Mouse (Mus musculus) embryo, embryonic 10 days (tissue): ENCODE results near the gene C3.

Source experiments
- DNase-seq: peaks from one replicate; pipeline ENCODE4 v3.0.0-alpha.2; 2015; ENCODE audit warnings: low spot score

Gene C3

DNA sequence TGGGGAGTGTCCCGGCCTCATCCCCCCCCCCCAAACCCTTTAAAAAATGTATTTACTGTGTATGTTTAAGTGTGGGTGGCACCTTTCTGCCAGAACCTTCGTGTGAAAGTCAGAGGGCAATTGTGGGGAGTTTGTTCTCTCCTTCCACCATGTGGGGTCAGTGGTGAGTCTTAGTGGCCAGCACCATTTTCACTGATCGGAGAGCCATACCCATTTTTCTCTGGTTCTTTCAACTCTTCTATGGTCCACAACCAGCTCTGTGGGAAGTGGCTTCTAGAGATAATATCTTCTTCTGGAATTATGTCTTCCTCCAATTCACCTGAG is 8.1 kb downstream of the C3 start:
- peak; percentile 47 for DNase-seq

DNA sequence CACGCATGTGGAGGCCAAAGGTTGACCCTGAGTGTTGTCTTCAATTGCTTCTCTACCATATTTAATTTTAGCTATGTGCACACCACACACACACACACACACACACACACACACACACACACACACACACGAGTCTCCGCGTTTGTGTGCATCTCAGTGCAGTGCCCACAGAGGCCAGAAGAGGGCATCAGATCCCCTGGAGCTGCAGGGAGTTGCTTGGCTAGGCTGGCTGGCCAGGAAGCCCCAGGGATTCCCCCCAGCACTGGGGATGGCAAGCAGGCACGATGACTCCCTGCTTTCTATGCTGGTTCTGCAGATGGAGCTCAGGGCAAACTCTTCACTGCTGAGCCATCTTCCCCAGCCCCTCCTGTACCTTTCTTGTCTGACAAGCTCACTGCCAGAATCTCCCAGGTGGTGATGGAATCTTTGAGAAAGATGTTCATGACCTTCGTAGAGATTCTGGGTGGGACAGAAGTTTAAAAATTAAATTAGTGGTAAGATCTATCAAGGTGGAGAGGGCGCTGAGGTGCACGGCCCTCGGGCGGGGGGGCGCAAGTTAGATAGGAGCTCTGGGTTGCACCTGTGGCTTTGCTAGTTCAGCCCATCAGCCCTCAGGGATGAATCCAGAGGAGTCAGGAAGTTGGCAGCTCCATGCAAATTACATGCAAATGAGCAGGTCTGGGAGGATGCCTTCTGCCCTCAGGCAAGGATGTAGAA is 8.6 kb downstream of the C3 start:
- peak; percentile 67 for DNase-seq

DNA sequence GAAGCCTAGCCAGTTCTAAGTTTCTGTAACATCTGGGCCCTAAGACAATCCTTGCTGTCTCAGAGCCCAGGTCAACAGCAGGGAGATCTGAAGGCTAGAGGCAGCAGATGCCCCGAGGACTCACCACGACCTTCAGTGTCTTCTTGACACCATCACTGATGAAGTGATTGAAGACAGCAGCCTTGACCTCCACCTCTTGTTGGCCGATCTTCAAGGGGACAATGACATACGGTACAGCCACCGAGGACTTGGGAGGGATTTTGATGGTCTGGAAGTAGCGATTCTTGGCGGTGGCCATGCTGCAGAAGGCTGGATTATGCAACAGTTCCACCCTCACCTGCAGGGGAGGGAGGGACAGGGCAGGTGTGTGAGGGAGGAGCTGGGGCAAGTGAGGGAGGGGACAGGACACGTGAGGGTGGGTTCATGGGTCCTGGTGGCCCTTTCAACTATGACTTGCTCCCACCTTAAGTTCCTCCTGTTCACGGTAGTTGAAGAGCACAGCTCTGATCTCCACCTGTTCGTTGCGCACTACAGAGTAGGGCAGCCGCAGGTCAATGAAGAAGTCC is 9.5 kb downstream of the C3 start:
- DNase-seq = no peak

DNA sequence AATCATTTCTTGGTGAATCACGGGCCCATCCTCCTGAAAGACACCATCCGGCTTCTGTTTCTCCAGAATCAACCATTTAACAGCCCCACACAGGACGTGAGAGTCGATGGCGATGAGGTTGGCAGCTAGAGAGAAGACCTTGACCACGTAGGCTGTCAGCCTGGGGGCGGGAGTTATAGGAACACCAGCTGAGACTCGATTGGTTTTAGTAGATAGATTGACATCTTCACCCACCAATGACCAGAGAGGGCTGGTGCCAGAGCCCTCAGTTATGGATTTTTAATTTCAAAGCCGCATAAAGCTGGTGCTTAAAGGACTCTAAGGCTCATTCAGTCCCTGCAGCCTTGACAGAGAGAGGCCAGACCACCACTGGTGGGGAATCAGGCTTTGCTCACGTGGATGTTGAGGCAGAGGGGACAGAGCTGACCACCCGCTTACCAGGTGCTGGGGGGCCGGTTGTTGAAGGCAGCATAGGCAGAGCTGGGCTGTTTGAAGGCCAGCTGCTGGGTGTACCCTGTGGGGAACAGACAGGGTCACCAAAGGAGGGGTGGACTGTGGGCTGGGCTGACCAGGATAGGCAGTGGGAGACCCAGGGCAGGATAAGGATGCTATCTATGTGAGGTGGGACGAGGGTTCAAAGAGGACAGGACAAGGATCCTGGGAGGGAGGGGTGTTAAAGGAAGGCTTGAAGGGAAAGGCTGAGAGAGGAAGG is 13.1 kb downstream of the C3 start:
- peak; percentile 61 for DNase-seq

DNA sequence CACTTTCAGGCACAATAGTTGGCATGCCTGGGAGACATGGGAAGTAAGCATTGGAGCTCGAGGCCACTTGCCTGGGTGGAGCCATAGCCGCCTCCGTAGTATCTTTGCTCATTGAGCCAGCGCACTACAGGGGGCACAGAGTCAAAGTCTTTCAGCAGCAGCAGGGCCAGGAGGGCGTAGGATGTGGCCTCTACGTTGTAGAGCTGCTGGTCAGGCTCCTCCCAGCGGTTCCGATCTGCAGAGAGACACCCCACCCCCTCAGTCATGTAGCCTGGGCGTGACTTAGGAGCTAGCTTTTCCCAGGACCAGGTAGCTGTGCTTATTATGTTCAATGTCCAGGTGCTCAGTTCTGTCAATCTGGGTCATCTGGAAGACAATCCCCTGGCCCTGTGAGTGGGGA is 16.4 kb downstream of the C3 start:
- no peak for DNase-seq

DNA sequence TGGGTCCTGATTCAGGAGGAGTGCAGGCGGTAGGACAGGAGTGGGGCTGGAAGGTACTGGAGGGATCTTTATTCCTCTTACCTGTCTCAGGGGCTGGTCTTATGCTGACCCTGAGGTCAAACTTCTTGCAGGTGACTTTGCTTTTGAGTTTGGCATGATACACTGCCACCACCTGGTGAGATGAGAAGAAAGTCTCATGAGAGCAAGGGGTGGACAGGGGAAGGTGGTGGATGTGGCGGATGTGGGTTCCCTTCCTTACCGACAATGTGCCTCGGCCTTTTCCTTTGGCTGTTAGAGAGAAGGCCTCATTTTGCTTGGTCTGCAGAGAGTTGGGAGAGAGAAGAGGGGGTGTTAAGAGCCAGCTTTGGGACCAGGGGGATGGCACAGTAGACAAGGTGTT is 18.6 kb downstream of the C3 start:
- DNase-seq = no peak

DNA sequence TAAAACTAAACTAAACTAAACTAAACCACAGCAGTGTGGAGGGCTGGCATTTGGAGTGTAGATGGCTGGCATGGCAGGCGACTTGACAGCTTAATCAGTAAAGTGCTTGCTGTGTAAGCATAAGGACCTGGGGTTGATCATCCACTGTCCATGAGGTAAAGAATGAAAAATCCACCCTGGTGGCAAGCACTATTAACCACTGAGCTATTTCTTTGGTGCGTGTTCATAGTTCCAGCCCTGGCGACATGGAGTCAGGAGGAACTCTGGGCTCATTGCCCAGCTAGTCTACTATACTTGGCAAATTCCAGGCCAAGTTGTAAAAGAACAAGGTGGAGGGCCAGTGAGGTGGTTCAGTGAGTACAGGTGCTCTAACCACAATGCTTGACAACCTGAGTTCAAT is 20.0 kb downstream of the C3 start:
- DNase-seq = no peak

DNA sequence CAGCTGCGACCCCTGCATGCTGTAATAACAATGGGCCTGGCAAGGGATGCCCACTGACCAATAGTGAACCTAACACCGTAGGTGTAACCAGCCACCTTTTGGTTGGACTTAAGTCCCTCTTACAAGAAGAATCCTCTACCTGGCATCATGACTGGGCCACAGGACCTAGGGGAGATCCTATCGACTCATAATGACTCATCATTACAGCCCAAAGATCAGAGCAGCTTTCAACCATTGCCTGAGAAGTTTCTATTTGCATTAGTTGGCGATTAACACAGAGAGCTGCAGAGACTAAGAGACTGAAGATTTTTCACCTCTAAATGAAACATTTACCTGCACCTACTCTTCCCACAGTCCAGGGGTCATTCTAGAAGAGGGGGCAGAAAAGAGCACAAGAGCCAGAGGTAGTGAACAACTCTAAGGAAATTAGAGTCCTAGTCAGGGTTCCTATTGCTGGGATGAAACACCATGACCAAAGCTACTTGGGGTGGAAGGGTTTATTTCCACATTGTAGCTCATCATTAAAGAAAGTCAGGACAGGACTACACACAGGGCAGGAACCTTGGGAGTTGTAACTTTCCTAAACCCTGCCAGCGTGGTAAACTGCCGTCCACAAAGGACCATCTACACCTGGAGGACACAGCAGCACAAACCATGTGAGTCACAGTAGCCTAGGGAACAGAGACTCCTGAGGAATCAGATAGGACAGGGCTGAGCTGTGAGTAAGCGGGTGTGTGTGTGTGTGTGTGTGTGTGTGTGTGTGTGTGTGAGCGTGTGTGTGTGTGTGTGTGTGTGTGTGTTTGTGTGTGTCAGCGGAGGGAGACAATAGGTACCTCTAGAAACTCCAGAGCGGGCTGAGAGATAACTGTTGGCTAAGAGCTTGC is 25.9 kb downstream of the C3 start:
- DNase-seq = no peak

DNA sequence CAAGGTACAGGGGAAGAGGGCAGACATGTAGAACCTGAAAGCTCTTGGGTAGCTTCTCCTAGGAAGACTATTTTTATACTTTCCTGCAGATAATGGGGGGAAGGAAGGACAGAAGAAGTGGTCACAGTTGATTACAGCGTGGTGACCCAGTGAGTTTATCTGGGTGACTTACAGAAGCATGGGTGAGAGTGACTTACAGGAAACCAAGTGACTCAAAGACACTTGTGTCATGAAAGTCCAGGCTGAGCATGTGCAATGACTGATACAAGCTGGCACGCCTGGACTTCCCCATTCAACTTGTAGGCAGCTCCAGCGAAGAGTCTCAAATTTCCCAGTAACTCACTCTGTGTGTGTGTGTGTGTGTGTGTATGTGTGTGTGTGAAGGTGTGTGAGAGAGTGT is 29.7 kb downstream of the C3 start:
- DNase-seq = no peak

DNA sequence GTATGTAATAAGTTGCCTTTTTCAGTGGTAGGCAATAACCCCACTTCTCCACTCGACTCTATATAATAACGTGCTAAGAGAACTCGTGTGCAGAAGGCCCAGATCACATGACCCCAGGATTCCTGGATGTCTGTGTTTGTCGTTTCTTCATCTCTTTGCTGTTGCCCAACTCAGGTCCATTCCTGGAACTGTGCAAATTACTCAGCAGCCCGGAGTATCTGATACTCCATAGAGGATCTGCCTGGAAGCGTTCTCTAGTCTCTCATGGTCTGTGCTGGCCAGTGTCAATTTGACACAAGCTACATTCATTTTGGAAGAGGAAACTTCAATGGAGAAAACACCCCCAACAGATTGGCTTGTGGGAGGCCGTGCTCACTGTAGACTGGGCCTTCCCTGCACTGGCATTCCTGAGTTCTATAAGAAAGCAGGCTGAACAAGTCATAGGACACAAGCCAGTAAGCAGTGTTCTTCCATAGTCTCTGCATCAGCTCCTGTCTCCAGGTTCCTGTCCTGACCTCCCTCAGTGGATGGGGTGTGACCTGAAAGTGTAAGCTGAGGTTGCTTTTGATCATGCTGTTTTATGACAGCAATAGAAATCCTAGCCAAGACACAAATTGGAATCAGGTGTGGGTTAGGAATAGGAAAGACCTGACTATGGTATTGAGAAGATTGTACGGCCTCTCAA is 32.5 kb downstream of the C3 start:
- DNase-seq = no peak

DNA sequence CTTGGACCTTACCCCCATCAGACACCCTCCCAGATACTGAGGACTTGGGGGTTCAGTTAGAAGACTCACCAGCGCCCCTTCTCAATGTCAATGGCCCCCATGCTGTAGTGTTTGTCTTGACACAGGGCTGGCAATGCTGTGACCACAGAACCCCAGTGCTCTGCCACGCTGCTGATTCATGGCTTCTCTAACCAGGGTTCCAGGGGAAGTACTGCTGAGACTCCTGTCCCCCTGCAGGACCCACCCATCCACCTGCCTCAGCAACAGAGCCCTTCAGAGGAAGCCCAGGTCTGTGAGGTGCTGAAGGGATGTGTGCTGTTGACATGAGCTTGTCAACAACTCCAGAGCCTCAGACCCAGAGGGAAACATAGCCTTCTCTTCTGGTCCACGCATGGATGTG is 33.2 kb downstream of the C3 start:
- no peak for DNase-seq

DNA sequence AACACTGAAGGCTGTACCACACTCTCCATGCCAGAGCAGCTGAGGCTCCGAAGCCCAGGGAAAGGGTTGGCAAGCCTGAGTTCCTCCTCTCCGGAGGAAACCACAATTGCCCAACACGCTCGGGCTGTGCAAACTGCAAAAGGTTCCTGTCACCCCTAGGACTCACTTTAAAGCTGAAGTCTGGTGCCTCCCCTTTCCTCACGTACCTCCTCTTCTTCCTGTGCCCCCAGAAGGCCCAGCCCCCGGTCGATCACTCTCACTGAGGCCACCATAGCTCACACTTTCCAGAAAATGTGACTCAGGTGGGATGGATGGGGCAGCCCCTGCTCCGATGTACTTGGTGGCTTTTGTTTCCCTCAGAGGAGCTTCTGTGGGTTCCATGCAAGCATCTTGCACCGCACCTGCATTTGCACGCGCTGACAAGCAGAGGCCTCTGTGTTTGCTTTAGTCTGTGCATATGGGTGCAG is 33.9 kb downstream of the C3 start, which contains the start of gene Tnfsf14:
Gene Tnfsf14 (minus strand): TSS at position 137 of the 467 bp plus-strand sequence.
- DNase-seq = no peak

DNA sequence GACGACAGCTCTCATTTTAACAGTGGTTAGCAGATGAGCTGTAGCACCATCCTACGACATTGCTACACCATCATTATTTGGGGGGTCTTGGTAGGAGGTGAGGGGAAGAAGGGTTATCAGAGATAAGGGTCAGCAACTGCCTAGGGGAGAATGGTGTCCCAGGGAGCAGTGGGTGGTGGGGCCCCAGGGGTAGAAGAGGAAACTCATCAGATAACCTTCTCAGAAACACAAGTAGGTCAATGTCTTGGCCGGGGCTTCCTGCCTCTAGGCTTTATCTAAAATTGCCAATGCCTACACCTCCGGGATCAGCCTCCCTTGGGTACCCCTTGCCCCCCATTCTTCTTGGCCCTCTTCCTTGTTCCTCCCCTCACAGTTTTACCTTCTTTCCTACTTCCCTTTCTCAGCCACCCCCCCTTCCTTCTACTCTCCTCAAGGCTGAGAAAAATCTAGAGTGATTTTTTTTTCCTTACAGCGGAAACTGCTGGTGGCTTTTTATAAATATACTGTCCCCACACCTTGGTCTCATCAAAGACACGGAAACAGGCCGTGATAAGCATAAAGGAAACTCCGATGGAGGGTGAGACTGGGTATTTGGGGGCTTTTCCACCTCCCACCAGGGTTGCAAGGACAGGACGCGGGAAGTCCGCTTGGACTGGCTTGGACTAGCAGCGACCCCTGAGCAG is 39.3 kb downstream of the C3 start:
- DNase-seq = no peak

DNA sequence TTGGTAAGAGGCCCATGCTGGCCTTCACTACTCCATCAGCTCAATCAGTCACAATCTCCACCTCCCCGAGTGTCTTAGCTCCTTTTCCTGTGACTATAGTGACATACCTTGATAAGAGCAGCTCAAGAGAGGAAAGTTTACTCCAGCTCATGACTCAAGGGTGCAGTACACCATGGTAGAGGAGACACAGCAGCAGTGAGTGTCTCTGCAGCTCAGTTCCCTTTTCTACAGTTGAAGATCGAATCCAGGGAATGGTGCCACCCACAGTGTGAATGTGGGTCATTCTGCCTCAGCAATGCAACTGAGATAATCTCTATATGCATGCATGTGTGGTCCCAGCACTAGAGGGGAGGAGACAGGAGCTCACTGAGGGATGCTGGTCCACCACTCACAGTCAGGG is 42.3 kb downstream of the C3 start:
- DNase-seq = no peak

DNA sequence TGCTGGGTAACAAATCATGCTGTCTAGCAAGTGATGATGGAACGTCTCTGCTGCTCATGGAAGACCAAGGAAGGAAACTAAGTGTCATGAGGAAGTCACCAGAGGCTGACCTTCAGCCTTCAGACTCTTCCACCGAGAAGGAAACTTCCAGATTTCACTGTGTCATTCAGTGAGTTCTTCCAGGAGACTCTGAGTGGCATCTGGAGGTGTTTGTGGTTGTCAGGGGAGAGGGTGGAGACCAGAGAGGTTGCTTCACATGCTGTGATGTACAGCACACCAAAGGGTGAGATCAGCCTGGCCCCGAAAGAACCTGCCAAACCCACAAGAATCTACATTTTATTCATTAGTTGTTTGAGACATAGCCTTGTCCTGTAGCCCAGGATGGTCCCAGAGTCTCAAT is 45.1 kb downstream of the C3 start:
- DNase-seq = no peak

DNA sequence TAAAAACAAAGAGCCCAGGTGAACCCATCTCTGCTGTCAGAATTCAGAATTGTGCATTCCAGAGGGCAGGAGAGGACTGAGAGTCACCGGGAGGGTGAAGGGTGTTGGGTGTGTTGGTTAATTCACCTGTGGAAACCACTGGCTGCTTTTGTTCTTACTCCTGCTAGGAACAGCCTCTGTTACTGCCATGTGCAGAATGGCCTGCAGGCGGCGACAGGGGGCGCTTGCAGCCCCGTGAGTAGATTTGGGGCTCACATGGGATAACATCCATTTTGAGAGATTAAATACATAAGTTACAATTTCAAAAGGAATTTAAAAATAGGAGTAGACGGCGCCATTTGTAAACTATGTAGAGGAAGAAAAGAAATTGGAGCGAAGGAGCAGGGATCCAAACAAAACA is 47.6 kb downstream of the C3 start:
- DNase-seq = no peak

DNA sequence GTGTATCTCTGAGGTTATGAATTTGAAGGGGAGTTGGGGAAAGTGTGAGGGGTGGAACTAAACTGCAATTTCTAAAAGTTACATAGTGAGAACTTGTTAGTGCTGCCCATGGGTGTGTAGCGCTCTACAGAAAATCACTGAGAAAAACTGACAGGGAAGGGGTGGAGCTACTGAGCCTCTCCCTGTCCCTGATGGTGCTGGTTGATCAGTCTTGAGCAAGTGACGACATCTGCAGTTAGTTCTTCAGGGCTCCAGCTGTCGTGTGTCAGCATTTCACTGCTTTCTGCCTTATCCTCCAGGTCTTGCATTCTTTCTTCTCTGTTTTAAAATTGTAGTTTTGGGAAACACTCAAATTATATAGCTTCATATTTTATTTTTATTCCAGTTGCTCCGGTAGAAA is 54.6 kb downstream of the C3 start:
- no peak for DNase-seq

DNA sequence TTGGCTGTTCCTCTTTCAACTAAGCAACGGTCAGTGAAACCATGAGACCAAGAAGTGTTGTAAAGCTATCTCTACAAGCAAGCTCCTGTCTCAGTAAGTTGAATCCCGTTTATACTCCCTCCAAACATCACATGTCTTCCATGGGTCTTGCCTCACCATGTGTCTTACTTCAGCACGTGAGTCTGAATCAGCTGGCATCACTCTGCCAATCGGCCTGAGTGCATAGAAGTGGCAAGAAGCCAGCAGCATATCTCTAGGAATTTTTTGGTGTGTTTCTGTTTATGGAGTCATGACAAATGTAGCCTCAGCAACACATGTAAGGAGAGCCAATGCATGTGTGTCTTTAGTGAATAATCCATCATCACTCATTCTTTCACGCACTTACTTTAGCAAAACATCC is 55.6 kb downstream of the C3 start:
- DNase-seq = no peak

DNA sequence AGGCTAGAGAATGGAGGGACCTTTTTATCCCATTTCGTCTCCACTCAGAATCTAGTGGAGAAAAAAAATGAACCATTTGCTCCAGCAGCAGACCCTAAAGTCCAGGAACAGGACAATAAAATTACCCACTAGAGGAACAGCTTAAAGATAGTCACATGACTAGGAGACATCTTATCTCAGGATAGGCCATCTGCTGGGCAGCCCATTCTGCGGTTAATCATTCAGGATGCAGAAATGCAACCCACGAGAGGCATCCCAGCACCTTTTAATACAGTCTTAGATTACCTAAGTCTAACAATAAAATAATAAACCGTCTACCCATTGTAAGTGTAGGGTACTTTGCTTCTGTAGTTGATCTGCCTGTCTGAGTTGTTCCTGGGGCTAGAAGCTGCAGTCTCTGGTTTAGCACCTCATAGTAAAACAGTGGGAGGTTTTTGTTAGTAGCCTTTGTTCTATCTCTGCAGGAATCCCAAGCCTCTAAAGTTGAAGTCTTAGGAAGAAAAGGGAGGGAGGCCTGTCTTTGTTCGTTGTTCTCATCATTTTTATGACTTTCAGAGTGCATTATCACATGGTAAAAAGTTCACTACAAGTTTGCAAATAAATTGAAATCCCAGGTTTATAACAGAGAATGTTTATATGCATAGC is 57.2 kb downstream of the C3 start:
- DNase-seq = no peak

DNA sequence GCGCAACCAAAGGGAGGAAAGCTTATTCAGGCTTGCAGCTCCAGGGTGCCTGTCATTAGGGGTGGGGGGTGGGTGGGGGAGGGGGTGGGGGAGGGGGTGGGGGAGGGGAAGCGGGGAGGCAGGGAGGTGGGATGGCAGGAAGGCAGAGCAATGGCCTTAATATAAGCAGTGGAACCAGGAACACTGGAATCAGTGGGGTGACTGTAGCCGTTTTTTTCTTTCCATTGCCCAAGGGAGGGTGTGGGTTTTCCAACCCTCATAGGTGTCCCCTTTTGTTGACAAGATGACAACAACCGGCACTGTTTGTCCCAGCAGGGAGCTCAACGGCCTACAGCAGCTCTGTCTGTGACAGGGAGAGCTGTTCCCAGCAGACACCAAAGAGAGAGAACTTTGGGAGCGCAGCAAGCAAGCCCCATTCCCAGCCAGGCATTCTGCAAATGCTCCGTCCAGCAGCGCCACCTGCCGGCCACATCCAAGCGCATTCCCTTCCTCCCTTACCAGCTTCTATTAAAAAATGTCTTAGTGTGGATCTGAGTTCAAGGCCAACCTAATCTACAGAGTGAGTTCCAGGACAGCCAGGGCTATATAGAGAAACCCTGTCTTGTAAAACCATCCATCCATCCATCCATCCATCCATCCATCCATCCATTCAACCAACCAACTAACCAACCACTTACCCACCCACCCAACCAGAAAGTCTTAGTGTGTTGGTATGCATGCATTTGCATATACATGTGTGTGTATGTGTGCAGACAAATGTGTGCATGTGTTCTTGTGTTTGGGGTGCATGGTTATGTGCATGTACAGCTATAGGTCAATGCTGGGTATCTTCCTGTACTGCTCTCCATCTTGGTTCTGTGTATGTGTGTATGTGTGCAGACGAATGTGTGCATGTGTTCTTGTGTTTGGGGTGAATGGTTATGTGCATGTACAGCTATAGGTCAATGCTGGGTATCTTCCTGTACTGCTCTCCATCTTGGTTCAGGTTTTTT is 60.8 kb downstream of the C3 start:
- peak; percentile 92 for DNase-seq
